Mouse (Mus musculus): ENCODE data around the gene Pkd1.

Pkd1 gene

GRCm38 (mm10) chr17:24565792-24566191, 16.2 kb downstream of the Pkd1 start:
- in situ Hi-C loops (cut with MboI, MseI) = no loop called here

- in situ Hi-C loops (cut with MboI, MseI) = no loop called here
These were observed 17.6 kb downstream of the Pkd1 start for GRCm38 (mm10) chr17:24567034-24567779.

GRCm38 (mm10) chr17:24569837-24570236, 20.2 kb downstream of the Pkd1 start:
- in situ Hi-C loops (cut with MboI, MseI) = no loop called here

GRCm38 (mm10) chr17:24572651-24573245, 23.1 kb downstream of the Pkd1 start:
- in situ Hi-C loops (cut with MboI, MseI) = no loop called here

- in situ Hi-C loops (cut with MboI, MseI) = no loop called here
These were observed 24.2 kb downstream of the Pkd1 start for GRCm38 (mm10) chr17:24573811-24574210.

- in situ Hi-C loops (cut with MboI, MseI) = loop anchor here (5.0 kb wide), 1 partner anchor 43 kb away; no protein-coding TSS in a partner anchor
These were observed 29.9 kb downstream of the Pkd1 start for GRCm38 (mm10) chr17:24579532-24579931.

GRCm38 (mm10) chr17:24580287-24580686, 30.7 kb downstream of the Pkd1 start:
- in situ Hi-C loops (cut with MboI, MseI) = no loop called here

- in situ Hi-C loops (cut with MboI, MseI) = no loop called here
These were observed 34.2 kb downstream of the Pkd1 start for GRCm38 (mm10) chr17:24583599-24584460.

GRCm38 (mm10) chr17:24584520-24584919, 34.9 kb downstream of the Pkd1 start:
- in situ Hi-C loops (cut with MboI, MseI) = no loop called here

GRCm38 (mm10) chr17:24586532-24586931, 36.9 kb downstream of the Pkd1 start:
- in situ Hi-C loops (cut with MboI, MseI) = no loop called here

- in situ Hi-C loops (cut with MboI, MseI) = no loop called here
These were observed 41.3 kb downstream of the Pkd1 start for GRCm38 (mm10) chr17:24590943-24591342.

GRCm38 (mm10) chr17:24591695-24592094, 42.1 kb downstream of the Pkd1 start:
- in situ Hi-C loops (cut with MboI, MseI) = no loop called here

GRCm38 (mm10) chr17:24593248-24593647, 43.6 kb downstream of the Pkd1 start:
- in situ Hi-C loops (cut with MboI, MseI) = no loop called here

GRCm38 (mm10) chr17:24593992-24594890, 44.6 kb downstream of the Pkd1 start:
- in situ Hi-C loops (cut with MboI, MseI) = no loop called here

- in situ Hi-C loops (cut with MboI, MseI) = no loop called here
These were observed 45.8 kb downstream of the Pkd1 start for GRCm38 (mm10) chr17:24595126-24596072.

- in situ Hi-C loops (cut with MboI, MseI) = no loop called here
These were observed 46.4 kb downstream of the Pkd1 start for GRCm38 (mm10) chr17:24596073-24596466.

- in situ Hi-C loops (cut with MboI, MseI) = no loop called here
These were observed 47.0 kb downstream of the Pkd1 start for GRCm38 (mm10) chr17:24596471-24597183.

- in situ Hi-C loops (cut with MboI, MseI) = no loop called here
These were observed 48.4 kb downstream of the Pkd1 start for GRCm38 (mm10) chr17:24597989-24598388.

GRCm38 (mm10) chr17:24600502-24600901, 50.9 kb downstream of the Pkd1 start:
- in situ Hi-C loops (cut with MboI, MseI) = no loop called here
